Mouse (Mus musculus): ENCODE results near the gene Asic1. TPM values are rescaled to one million over a fixed set of nuclear protein-coding genes. Genes with fewer than 3 reads are reported as not detected.
A peak's percentile ranks its signal among the peaks of the same experiment; 100 is the strongest.
"Not testable (repeated sequence)": the region's sequence is repeated elsewhere in the genome, so short reads cannot be mapped to it uniquely, and the experiment has no call there.

The Asic1 gene
- polyA plus RNA-seq, 1 experiment from 2014 or later = 4.1 TPM

- Histone ChIP-seq H3K36me3 (ENCODE audit: control insufficient read depth, insufficient read depth, low read length) (peaks cover 25% of the 10 kb centered on the region), H3K4me3 (ENCODE audit: low read depth, low read length) (peak overlapping the region; percentile 98), H3K4me2 (ENCODE audit: low read depth, low read length) (peak overlapping the region; percentile 63), H3K9me3 (ENCODE audit: control insufficient read depth, low read length) (0 out of 2 replicates have a peak, but pooled peaks cover 6% of the 10 kb centered on the region), H3K4me1 (ENCODE audit: control insufficient read depth, insufficient read depth, low read length) (peaks cover 12% of the 10 kb centered on the region), H3K27ac (replicated peaks; ENCODE audit: low read depth, low read length) (peak overlapping the region; percentile 28), H3K27me3 (replicated peaks; ENCODE audit: control insufficient read depth, insufficient read depth, low read length) (no peaks in the 10 kb centered on the region), H3K9ac (ENCODE audit: low read depth, low read length) (peak overlapping the region; percentile 51; the same call in 1 of the 2 replicates)
- peak; percentile 89 for DNase-seq (ENCODE audit: low spot score)
- ATAC-seq (ENCODE audit: low read depth) = 0 out of 2 replicates have a peak, but pooled peaks have one; percentile 14
- 7% methylated on average over 16 of the region's 16 CpGs for WGBS
These were observed 54.3 kb downstream of the Asic1 start for GRCm38 (mm10) chr15:99724292-99725021.

GRCm38 (mm10) chr15:99725341-99726155 is 55.4 kb downstream of the Asic1 start, which contains the start of gene Cox14:
TSS of gene Cox14 (plus strand) at chr15:99725618.
- Histone ChIP-seq H3K27me3 (replicated peaks; ENCODE audit: control insufficient read depth, insufficient read depth, low read length) (no peaks in the 10 kb centered on the region), H3K27ac (replicated peaks; ENCODE audit: low read depth, low read length) (peak within 1 kb of the TSS; percentile 86), H3K4me2 (ENCODE audit: low read depth, low read length) (peak within 1 kb of the TSS; percentile 74), H3K9me3 (ENCODE audit: control insufficient read depth, low read length) (0 out of 2 replicates have a peak, but pooled peaks cover 6% of the 10 kb centered on the region), H3K9ac (ENCODE audit: low read depth, low read length) (peak within 1 kb of the TSS; percentile 95), H3K4me3 (ENCODE audit: low read depth, low read length) (peak within 1 kb of the TSS; percentile 98), H3K4me1 (ENCODE audit: control insufficient read depth, insufficient read depth, low read length) (peaks cover 12% of the 10 kb centered on the region), H3K36me3 (ENCODE audit: control insufficient read depth, insufficient read depth, low read length) (peaks cover 28% of the 10 kb centered on the region)
- 1% methylated on average over 47 of the region's 68 CpGs for WGBS
- peak; percentile 100 for DNase-seq (ENCODE audit: low spot score)
- ATAC-seq (ENCODE audit: low read depth) = peak; percentile 96

- Histone ChIP-seq H3K27me3 (replicated peaks; ENCODE audit: control insufficient read depth, insufficient read depth, low read length) (no peaks in the 10 kb centered on the region), H3K36me3 (ENCODE audit: control insufficient read depth, insufficient read depth, low read length) (peaks cover 32% of the 10 kb centered on the region), H3K4me3 (ENCODE audit: low read depth, low read length) (peak overlapping the region; percentile 98), H3K4me1 (ENCODE audit: control insufficient read depth, insufficient read depth, low read length) (peaks cover 12% of the 10 kb centered on the region), H3K4me2 (ENCODE audit: low read depth, low read length) (peak overlapping the region; percentile 74), H3K9ac (ENCODE audit: low read depth, low read length) (peak overlapping the region; percentile 95), H3K9me3 (ENCODE audit: control insufficient read depth, low read length) (0 out of 2 replicates have a peak, but pooled peaks cover 6% of the 10 kb centered on the region), H3K27ac (replicated peaks; ENCODE audit: low read depth, low read length) (no peak overlapping the region)
- WGBS = 80% methylated on average over 2 of the region's 2 CpGs
- DNase-seq (ENCODE audit: low spot score) (no peak), ATAC-seq (ENCODE audit: low read depth) (no peak)
These were observed 56.4 kb downstream of the Asic1 start for GRCm38 (mm10) chr15:99726549-99726948.

- DNase-seq (ENCODE audit: low spot score); H3K27me3 ChIP-seq (replicated peaks; ENCODE audit: control insufficient read depth, insufficient read depth, low read length); H3K4me2 ChIP-seq (ENCODE audit: low read depth, low read length); H3K4me3 ChIP-seq (ENCODE audit: low read depth, low read length); H3K9me3 ChIP-seq (ENCODE audit: control insufficient read depth, low read length); ATAC-seq (ENCODE audit: low read depth); H3K27ac ChIP-seq (replicated peaks; ENCODE audit: low read depth, low read length); H3K9ac ChIP-seq (ENCODE audit: low read depth, low read length): not testable (repeated sequence)
- 93% methylated on average over 4 of the region's 5 CpGs for WGBS
- peaks cover 37% of the 10 kb centered on the region for H3K36me3 ChIP-seq (ENCODE audit: control insufficient read depth, insufficient read depth, low read length)
- H3K4me1 ChIP-seq (ENCODE audit: control insufficient read depth, insufficient read depth, low read length) = peaks cover 12% of the 10 kb centered on the region
These were observed 56.9 kb downstream of the Asic1 start for GRCm38 (mm10) chr15:99727039-99727438.

- Histone ChIP-seq H3K4me1 (ENCODE audit: control insufficient read depth, insufficient read depth, low read length) (peaks cover 12% of the 10 kb centered on the region), H3K36me3 (ENCODE audit: control insufficient read depth, insufficient read depth, low read length) (peaks cover 41% of the 10 kb centered on the region), H3K9me3 (ENCODE audit: control insufficient read depth, low read length) (0 out of 2 replicates have a peak, but pooled peaks cover 6% of the 10 kb centered on the region), H3K4me3 (ENCODE audit: low read depth, low read length) (no peak overlapping the region), H3K4me2 (ENCODE audit: low read depth, low read length) (no peak overlapping the region), H3K27ac (replicated peaks; ENCODE audit: low read depth, low read length) (no peak overlapping the region), H3K9ac (ENCODE audit: low read depth, low read length) (no peak overlapping the region), H3K27me3 (replicated peaks; ENCODE audit: control insufficient read depth, insufficient read depth, low read length) (no peaks in the 10 kb centered on the region)
- ATAC-seq (ENCODE audit: low read depth) (no peak), DNase-seq (ENCODE audit: low spot score) (no peak)
- WGBS = 96% methylated on average over 12 of the region's 12 CpGs
These were observed 57.4 kb downstream of the Asic1 start for GRCm38 (mm10) chr15:99727525-99727924.

GRCm38 (mm10) chr15:99728211-99728610 is 58.0 kb downstream of the Asic1 start:
- Histone ChIP-seq H3K4me3 (ENCODE audit: low read depth, low read length) (no peak overlapping the region), H3K27ac (replicated peaks; ENCODE audit: low read depth, low read length) (no peak overlapping the region), H3K4me1 (ENCODE audit: control insufficient read depth, insufficient read depth, low read length) (peaks cover 11% of the 10 kb centered on the region), H3K9me3 (ENCODE audit: control insufficient read depth, low read length) (0 out of 2 replicates have a peak, but pooled peaks cover 6% of the 10 kb centered on the region), H3K9ac (ENCODE audit: low read depth, low read length) (no peak overlapping the region), H3K4me2 (ENCODE audit: low read depth, low read length) (no peak overlapping the region), H3K36me3 (ENCODE audit: control insufficient read depth, insufficient read depth, low read length) (peaks cover 48% of the 10 kb centered on the region), H3K27me3 (replicated peaks; ENCODE audit: control insufficient read depth, insufficient read depth, low read length) (no peaks in the 10 kb centered on the region)
- 95% methylated on average over 5 of the region's 5 CpGs for WGBS
- ATAC-seq (ENCODE audit: low read depth) (no peak), DNase-seq (ENCODE audit: low spot score) (no peak)

GRCm38 (mm10) chr15:99729056-99729783 is 59.1 kb downstream of the Asic1 start:
- Histone ChIP-seq H3K9ac (ENCODE audit: low read depth, low read length) (no peak overlapping the region), H3K36me3 (ENCODE audit: control insufficient read depth, insufficient read depth, low read length) (peaks cover 56% of the 10 kb centered on the region), H3K27me3 (replicated peaks; ENCODE audit: control insufficient read depth, insufficient read depth, low read length) (no peaks in the 10 kb centered on the region), H3K4me3 (ENCODE audit: low read depth, low read length) (no peak overlapping the region), H3K4me1 (ENCODE audit: control insufficient read depth, insufficient read depth, low read length) (peaks cover 4% of the 10 kb centered on the region), H3K4me2 (ENCODE audit: low read depth, low read length) (no peak overlapping the region), H3K27ac (replicated peaks; ENCODE audit: low read depth, low read length) (no peak overlapping the region), H3K9me3 (ENCODE audit: control insufficient read depth, low read length) (0 out of 2 replicates have a peak, but pooled peaks cover 6% of the 10 kb centered on the region)
- 93% methylated on average over 3 of the region's 4 CpGs for WGBS
- no peak for DNase-seq (ENCODE audit: low spot score)
- no peak for ATAC-seq (ENCODE audit: low read depth)

- peaks cover 73% of the 10 kb centered on the region for H3K36me3 ChIP-seq (ENCODE audit: control insufficient read depth, insufficient read depth, low read length)
- no peak overlapping the region for H3K27ac ChIP-seq (replicated peaks; ENCODE audit: low read depth, low read length)
- H3K9me3 ChIP-seq (ENCODE audit: control insufficient read depth, low read length) = 0 out of 2 replicates have a peak, but pooled peaks cover 6% of the 10 kb centered on the region
- 93% methylated on average over 2 of the region's 2 CpGs for WGBS
- H3K4me3 ChIP-seq (ENCODE audit: low read depth, low read length) = no peak overlapping the region
- peaks cover 4% of the 10 kb centered on the region; the same call in 1 of the 2 replicates for H3K4me1 ChIP-seq (ENCODE audit: control insufficient read depth, insufficient read depth, low read length)
- ATAC-seq (ENCODE audit: low read depth) (no peak), DNase-seq (ENCODE audit: low spot score) (no peak)
- no peak overlapping the region for H3K4me2 ChIP-seq (ENCODE audit: low read depth, low read length)
- H3K27me3 ChIP-seq (replicated peaks; ENCODE audit: control insufficient read depth, insufficient read depth, low read length) = no peaks in the 10 kb centered on the region
- H3K9ac ChIP-seq (ENCODE audit: low read depth, low read length) = no peak overlapping the region
These were observed 61.0 kb downstream of the Asic1 start for GRCm38 (mm10) chr15:99731167-99731566.
